23 mouse cellular contexts compared by ENCODE assay signal in genomic region chr7:75167481-75167880, GRCm38 (mm10).
DNase-seq lines count a peak whose midpoint lies in the region; ATAC-seq and TF ChIP-seq lines count a peak whose summit lies in the region.
"Had no signal": no experiment of that assay in that cellular context is flagged by ENCODE, and none has a peak within 500 bp of the region (broad histone marks: within the 10 kb centered on the region; RNA-seq: fewer than 3 reads in every experiment).

No protein-coding gene starts in this region.

- no peaks in the 10 kb centered on the region for H3K9me3 ChIP-seq in hindbrain, postnatal 0 days (ENCODE audit: low read length)
- H3K9me3 ChIP-seq in hindbrain, embryonic 10.5 days, result no peaks in the 10 kb centered on the region
- H3K9me3 ChIP-seq in neural tube, embryonic 15.5 days (replicated peaks), result no peaks in the 10 kb centered on the region
- H3K9me3 ChIP-seq: embryonic facial prominence, embryonic 10.5 days; forebrain, embryonic 15.5 days; heart, embryonic 13.5 days; hindbrain, embryonic 12.5 days; kidney, embryonic 15.5 days; limb, embryonic 13.5 days; liver, embryonic 12.5 days; midbrain, embryonic 12.5 days had no signal

- H3K27me3 ChIP-seq in hindbrain, postnatal 0 days (ENCODE audit: insufficient read depth, low read length), result no peaks in the 10 kb centered on the region
- no peaks in the 10 kb centered on the region for H3K27me3 ChIP-seq in hindbrain, embryonic 10.5 days (ENCODE audit: insufficient read depth, poor library complexity, severe bottlenecking)
- H3K27me3 ChIP-seq in neural tube, embryonic 15.5 days (replicated peaks), result no peaks in the 10 kb centered on the region
- H3K27me3 ChIP-seq: forebrain, embryonic 15.5 days; heart, embryonic 13.5 days; hindbrain, embryonic 12.5 days; kidney, embryonic 15.5 days; limb, embryonic 13.5 days; liver, embryonic 12.5 days; midbrain, embryonic 12.5 days had no signal

- H3K36me3 ChIP-seq in hindbrain, postnatal 0 days (ENCODE audit: insufficient read depth, low read length), result no peaks in the 10 kb centered on the region
- H3K36me3 ChIP-seq in hindbrain, embryonic 10.5 days, result no peaks in the 10 kb centered on the region
- H3K36me3 ChIP-seq in neural tube, embryonic 15.5 days, result no peaks in the 10 kb centered on the region
- H3K36me3 ChIP-seq: embryonic facial prominence, embryonic 10.5 days; forebrain, embryonic 15.5 days; heart, embryonic 13.5 days; hindbrain, embryonic 12.5 days; kidney, embryonic 15.5 days; limb, embryonic 13.5 days; liver, embryonic 12.5 days; midbrain, embryonic 12.5 days had no signal

- DNase-seq in adrenal gland, adult (ENCODE audit: inconsistent age in 2 of 2, low spot score in 1 of 2), result peak; percentile 9 to 39
- no peak for DNase-seq in adrenal gland, postnatal 4 days (ENCODE audit: low spot score in 2 of 2)
- DNase-seq in hindbrain, postnatal 0 days (ENCODE audit: low spot score), result peak; percentile 14
- DNase-seq in hindbrain, embryonic 10.5 days (ENCODE audit: low spot score), result no peak
- DNase-seq in cerebellum, adult 18-20 months, result peak; percentile 56 to 63
- DNase-seq in cerebellum, postnatal 14 days, result peak; percentile 69 to 71
- DNase-seq in testis, postnatal 14 days (ENCODE audit: low spot score), result no peak
- DNase-seq: gastrocnemius, postnatal 10 days; heart, postnatal 14 days; kidney, adult 11 months; kidney, postnatal 36 days; layer of hippocampus, postnatal 36 days; lung, adult 18-20 months; right cerebral cortex, postnatal 4 days had no signal

- H3K27ac ChIP-seq in hindbrain, postnatal 0 days, result no peak overlapping the region
- H3K27ac ChIP-seq in hindbrain, embryonic 10.5 days, result no peak overlapping the region
- no peak overlapping the region for H3K27ac ChIP-seq in neural tube, embryonic 15.5 days (replicated peaks)
- H3K27ac ChIP-seq: embryonic facial prominence, embryonic 10.5 days; forebrain, embryonic 15.5 days; heart, embryonic 13.5 days; hindbrain, embryonic 12.5 days; kidney, embryonic 15.5 days; limb, embryonic 13.5 days; liver, embryonic 12.5 days; midbrain, embryonic 12.5 days had no signal

- no peak for ATAC-seq in hindbrain, postnatal 0 days
- ATAC-seq in neural tube, embryonic 15.5 days (ENCODE audit: low FRiP score), result no peak
- ATAC-seq: forebrain, embryonic 15.5 days; liver, embryonic 12.5 days had no signal

- no peak for TF ChIP-seq CTCF in hindbrain, postnatal 0 days (IDR thresholded peaks at IDR 0.05; ENCODE audit: low read depth)

- no peak overlapping the region for H3K4me2 ChIP-seq in hindbrain, postnatal 0 days (ENCODE audit: low read depth, low read length)
- H3K4me2 ChIP-seq in neural tube, embryonic 15.5 days, result no peak overlapping the region
- H3K4me2 ChIP-seq: forebrain, embryonic 15.5 days; heart, embryonic 13.5 days; hindbrain, embryonic 12.5 days; kidney, embryonic 15.5 days; limb, embryonic 13.5 days; liver, embryonic 12.5 days; midbrain, embryonic 12.5 days had no signal

- no peaks in the 10 kb centered on the region for H3K4me1 ChIP-seq in hindbrain, postnatal 0 days (ENCODE audit: insufficient read depth, low read length)
- no peaks in the 10 kb centered on the region for H3K4me1 ChIP-seq in hindbrain, embryonic 10.5 days (replicated peaks)
- no peaks in the 10 kb centered on the region for H3K4me1 ChIP-seq in neural tube, embryonic 15.5 days
- H3K4me1 ChIP-seq: embryonic facial prominence, embryonic 10.5 days; forebrain, embryonic 15.5 days; heart, embryonic 13.5 days; hindbrain, embryonic 12.5 days; kidney, embryonic 15.5 days; limb, embryonic 13.5 days; liver, embryonic 12.5 days; midbrain, embryonic 12.5 days had no signal

- WGBS in hindbrain, postnatal 0 days, result 65% methylated on average over 3 of the region's 3 CpGs
- WGBS in hindbrain, embryonic 10.5 days, result 90% methylated on average over 3 of the region's 3 CpGs
- WGBS in neural tube, embryonic 15.5 days, result 67% methylated on average over 3 of the region's 3 CpGs

- H3K4me3 ChIP-seq in hindbrain, postnatal 0 days (ENCODE audit: low read length), result no peak overlapping the region
- H3K4me3 ChIP-seq in hindbrain, embryonic 10.5 days, result no peak overlapping the region
- H3K4me3 ChIP-seq in neural tube, embryonic 15.5 days (replicated peaks), result no peak overlapping the region
- H3K4me3 ChIP-seq: embryonic facial prominence, embryonic 10.5 days; forebrain, embryonic 15.5 days; heart, embryonic 13.5 days; hindbrain, embryonic 12.5 days; kidney, embryonic 15.5 days; limb, embryonic 13.5 days; liver, embryonic 12.5 days; midbrain, embryonic 12.5 days had no signal

- H3K9ac ChIP-seq in hindbrain, postnatal 0 days (replicated peaks; ENCODE audit: low read length), result no peak overlapping the region
- no peak overlapping the region for H3K9ac ChIP-seq in neural tube, embryonic 15.5 days (replicated peaks)
- H3K9ac ChIP-seq: forebrain, embryonic 15.5 days; heart, embryonic 13.5 days; hindbrain, embryonic 12.5 days; kidney, embryonic 15.5 days; limb, embryonic 13.5 days; liver, embryonic 12.5 days; midbrain, embryonic 12.5 days had no signal

Comparison
In these comparisons a context has a peak if more than half of its experiments do, and no peak if none do; other contexts are left out.
1. DNase-seq: peak in adrenal gland, adult (2 of 2), hindbrain, postnatal 0 days (single experiment), cerebellum, adult 18-20 months (2 of 2) and cerebellum, postnatal 14 days (2 of 2); none in adrenal gland, postnatal 4 days (0 of 2), hindbrain, embryonic 10.5 days (single experiment) and testis, postnatal 14 days (single experiment).